In genomic region chr10:110744120-110744519, GRCm38 (mm10) we compare ENCODE assay signal across 10 mouse cellular contexts. TPM values are rescaled to one million over a fixed set of nuclear protein-coding genes. Genes with fewer than 3 reads are reported as not detected.
DNase-seq lines count a peak whose midpoint lies in the region; ATAC-seq lines count a peak whose summit lies in the region.
"Had no signal": no experiment of that assay in that cellular context is flagged by ENCODE, and none has a peak within 500 bp of the region (broad histone marks: within the 10 kb centered on the region; RNA-seq: fewer than 3 reads in every experiment).

No protein-coding gene starts in this region.

- H3K27me3 ChIP-seq in heart, embryonic 11.5 days (ENCODE audit: control insufficient read depth, insufficient read depth, low read length): no peaks in the 10 kb centered on the region
- no peaks in the 10 kb centered on the region for H3K27me3 ChIP-seq in neural tube, embryonic 13.5 days
- H3K27me3 ChIP-seq in limb, embryonic 15.5 days: no peaks in the 10 kb centered on the region

- H3K27ac ChIP-seq in heart, embryonic 11.5 days (ENCODE audit: low read depth, low read length): no peak overlapping the region
- H3K27ac ChIP-seq in neural tube, embryonic 13.5 days (replicated peaks): no peak overlapping the region
- H3K27ac ChIP-seq in limb, embryonic 15.5 days: no peak overlapping the region

- H3K4me1 ChIP-seq in heart, embryonic 11.5 days (ENCODE audit: control insufficient read depth, insufficient read depth, low read length): peaks cover 7% of the 10 kb centered on the region
- peaks cover 22% of the 10 kb centered on the region for H3K4me1 ChIP-seq in neural tube, embryonic 13.5 days (replicated peaks)
- peaks cover 21% of the 10 kb centered on the region for H3K4me1 ChIP-seq in limb, embryonic 15.5 days

- H3K4me3 ChIP-seq in heart, embryonic 11.5 days (ENCODE audit: low read depth, low read length): no peak overlapping the region; the same call in 1 of the 2 replicates
- 0 out of 2 replicates have a peak overlapping the region, but pooled peaks have one; percentile 77 for H3K4me3 ChIP-seq in neural tube, embryonic 13.5 days
- H3K4me3 ChIP-seq in limb, embryonic 15.5 days: 0 out of 2 replicates have a peak overlapping the region, but pooled peaks have one; percentile 79

- H3K9ac ChIP-seq in heart, embryonic 11.5 days (ENCODE audit: low read depth, low read length): no peak overlapping the region
- H3K9ac ChIP-seq in neural tube, embryonic 13.5 days: no peak overlapping the region
- no peak overlapping the region for H3K9ac ChIP-seq in limb, embryonic 15.5 days

- H3K9me3 ChIP-seq in heart, embryonic 11.5 days (replicated peaks; ENCODE audit: control insufficient read depth, low read length): no peaks in the 10 kb centered on the region
- no peaks in the 10 kb centered on the region for H3K9me3 ChIP-seq in neural tube, embryonic 13.5 days
- H3K9me3 ChIP-seq in limb, embryonic 15.5 days: no peaks in the 10 kb centered on the region

- H3K4me2 ChIP-seq in heart, embryonic 11.5 days: peak overlapping the region; percentile 94
- peak overlapping the region; percentile 91 for H3K4me2 ChIP-seq in neural tube, embryonic 13.5 days
- no peak overlapping the region for H3K4me2 ChIP-seq in limb, embryonic 15.5 days

- WGBS in heart, embryonic 11.5 days (ENCODE audit: insufficient replicate concordance): 67% methylated on average over 12 of the region's 12 CpGs
- 67% methylated on average over 12 of the region's 12 CpGs for WGBS in neural tube, embryonic 13.5 days
- 46% methylated on average over 12 of the region's 12 CpGs for WGBS in limb, embryonic 15.5 days

- H3K36me3 ChIP-seq in heart, embryonic 11.5 days (ENCODE audit: control insufficient read depth, insufficient read depth, low read length): peaks cover 10% of the 10 kb centered on the region; the same call in 1 of the 2 replicates
- H3K36me3 ChIP-seq in neural tube, embryonic 13.5 days: 0 out of 2 replicates have a peak, but pooled peaks cover 4% of the 10 kb centered on the region
- peaks cover 11% of the 10 kb centered on the region; the same call in 1 of the 2 replicates for H3K36me3 ChIP-seq in limb, embryonic 15.5 days

- intact Hi-C loops in gastrocnemius, postnatal 36 days (cut with DNase I): no loop called here

- ATAC-seq in heart, embryonic 11.5 days (replicated peaks; ENCODE audit: insufficient number of reproducible peaks, low FRiP score, low TSS enrichment): no peak
- no peak for ATAC-seq in neural tube, embryonic 13.5 days (ENCODE audit: low read depth)
- no peak for ATAC-seq in limb, embryonic 15.5 days (ENCODE audit: insufficient number of reproducible peaks, low FRiP score, low TSS enrichment, low read depth)

- no peak for DNase-seq in heart, adult 9 months (ENCODE audit: low spot score in 2 of 2)
- no peak for DNase-seq in neural tube, embryonic 10.5 days (ENCODE audit: extremely low spot score, low spot score)
- DNase-seq in thymus, adult 18-20 months: no peak
- no peak for DNase-seq in cerebellum, adult 11 months
- no peak for DNase-seq in gastrocnemius, postnatal 36 days
- DNase-seq: cerebellum, adult 2 months; kidney, postnatal 25 days had no signal

RNA-seq across cellular contexts. Expression of gene E2f7, which starts 1.1 kb away (rescaled TPM):
- 20.3 and 21.9 TPM in 2 replicates for polyA plus RNA-seq in heart, embryonic 11.5 days (2014; fragmentation: Nextera tagmentation; extraction: Ambion mirVana)
- 6.9 and 9.3 TPM in 2 replicates for polyA plus RNA-seq in neural tube, embryonic 13.5 days (2015; fragmentation: Nextera tagmentation; extraction: Ambion mirVana)
- polyA plus RNA-seq in limb, embryonic 15.5 days (2015; fragmentation: Nextera tagmentation; extraction: Ambion mirVana): 21.7 and 24.6 TPM in 2 replicates
- total RNA-seq in gastrocnemius, postnatal 36 days (2021): under 1 TPM; 0.74 to 0.84 TPM
